Comparison of ENCODE assay signal across 8 mouse cellular contexts in the genomic region with DNA sequence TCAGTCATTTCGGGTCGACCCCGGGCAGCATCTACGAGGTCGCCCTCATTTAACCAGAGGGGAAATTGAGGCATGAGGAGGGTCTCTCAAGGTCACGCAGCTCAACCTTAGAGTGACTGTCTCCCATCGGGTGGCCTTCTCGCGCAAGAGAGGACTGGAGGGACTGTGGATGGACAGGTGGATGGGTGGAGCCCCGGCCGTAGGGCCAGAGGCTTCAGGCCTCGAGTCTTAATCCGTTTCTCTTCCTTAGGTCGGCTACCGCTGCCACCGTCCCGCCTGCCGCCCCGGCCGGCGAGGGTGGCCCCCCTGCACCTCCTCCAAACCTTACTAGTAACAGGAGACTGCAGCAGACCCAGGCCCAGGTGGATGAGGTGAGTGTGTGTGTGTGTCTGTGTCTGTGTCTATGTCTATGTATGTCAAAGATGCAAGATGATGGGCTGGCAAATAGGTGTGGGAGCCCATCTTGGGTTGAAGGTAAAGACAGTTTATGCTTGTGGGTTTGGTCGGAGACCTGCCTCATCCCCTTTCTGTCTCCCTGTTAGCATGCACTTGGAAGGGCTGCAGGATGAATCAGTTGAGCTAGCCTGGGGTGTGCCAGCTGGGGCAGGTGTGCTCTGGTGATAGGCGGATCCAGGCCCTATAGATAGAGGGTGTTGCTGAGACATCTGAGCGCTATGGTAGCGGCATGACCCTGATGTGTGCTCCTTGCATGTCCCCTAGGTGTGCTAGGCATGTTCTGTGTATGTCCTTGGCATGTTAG. TPM values are rescaled to one million over a fixed set of nuclear protein-coding genes. Genes with fewer than 3 reads are reported as not detected.
DNase-seq lines count a peak whose midpoint lies in the region; ATAC-seq and TF ChIP-seq lines count a peak whose summit lies in the region.

No protein-coding gene starts in this region.

- peak overlapping the region; percentile 100 for H3K27ac ChIP-seq in heart, embryonic 10.5 days
- peak overlapping the region; percentile 89 for H3K27ac ChIP-seq in embryonic facial prominence, embryonic 12.5 days
- H3K27ac ChIP-seq in hindbrain, postnatal 0 days, result peak overlapping the region; percentile 99
- peak overlapping the region; percentile 96 for H3K27ac ChIP-seq in midbrain, embryonic 12.5 days (replicated peaks)

- peaks cover 18% of the 10 kb centered on the region for H3K79me3 ChIP-seq in C2C12 (ENCODE audit: low read depth)

- H3ac ChIP-seq in C2C12 (ENCODE audit: control insufficient read depth, insufficient read length, low read depth), result peak overlapping the region; percentile 95

- intact Hi-C loops in left cerebral cortex, postnatal 25 days (cut with DNase I), result loop anchor here (5.0 kb wide), 1 partner anchor 33 kb away; a partner anchor contains a TSS

- ATAC-seq in embryonic facial prominence, embryonic 12.5 days (ENCODE audit: insufficient number of reproducible peaks, insufficient read depth, low FRiP score, low TSS enrichment), result peak; percentile 26
- ATAC-seq in hindbrain, postnatal 0 days, result 0 out of 2 replicates have a peak, but pooled peaks have one; percentile 2
- peak; percentile 42; the same call in 1 of the 2 replicates for ATAC-seq in midbrain, embryonic 12.5 days (ENCODE audit: low FRiP score, low read depth)

- WGBS in heart, embryonic 10.5 days, result 9% methylated on average over 25 of the region's 25 CpGs
- 12% methylated on average over 25 of the region's 25 CpGs for WGBS in embryonic facial prominence, embryonic 12.5 days
- 10% methylated on average over 25 of the region's 25 CpGs for WGBS in hindbrain, postnatal 0 days
- WGBS in midbrain, embryonic 12.5 days, result 11% methylated on average over 25 of the region's 25 CpGs

- peaks cover 38% of the 10 kb centered on the region for H3K36me3 ChIP-seq in heart, embryonic 10.5 days
- H3K36me3 ChIP-seq in C2C12 (ENCODE audit: control insufficient read depth, insufficient read depth), result peaks cover 22% of the 10 kb centered on the region
- H3K36me3 ChIP-seq in embryonic facial prominence, embryonic 12.5 days, result peaks cover 20% of the 10 kb centered on the region
- peaks cover 6% of the 10 kb centered on the region; the same call in 1 of the 2 replicates for H3K36me3 ChIP-seq in hindbrain, postnatal 0 days (ENCODE audit: insufficient read depth, low read length)
- H3K36me3 ChIP-seq in midbrain, embryonic 12.5 days, result peaks cover 29% of the 10 kb centered on the region

- no peak for TF ChIP-seq CTCF in C2C12 (IDR thresholded peaks at IDR 0.05; ENCODE audit: control insufficient read depth, insufficient read depth, insufficient read length)
- TF ChIP-seq CTCF in hindbrain, postnatal 0 days (IDR thresholded peaks at IDR 0.05; ENCODE audit: low read depth), result 0 out of 2 replicates have a peak, but pooled peaks have one; percentile 5

- DNase-seq in heart, embryonic 10.5 days (ENCODE audit: low spot score), result no peak
- DNase-seq in heart, adult 18-20 months, result no peak
- DNase-seq in hindbrain, postnatal 0 days (ENCODE audit: low spot score), result no peak
- DNase-seq in left cerebral cortex, postnatal 25 days (ENCODE audit: low spot score in 2 of 2), result no peak
- DNase-seq in gastrocnemius, postnatal 10 days, result no peak

- H3K9me3 ChIP-seq in heart, embryonic 10.5 days, result no peaks in the 10 kb centered on the region
- H3K9me3 ChIP-seq in embryonic facial prominence, embryonic 12.5 days, result no peaks in the 10 kb centered on the region
- no peaks in the 10 kb centered on the region for H3K9me3 ChIP-seq in hindbrain, postnatal 0 days (ENCODE audit: low read length)
- no peaks in the 10 kb centered on the region for H3K9me3 ChIP-seq in midbrain, embryonic 12.5 days

- H3K9ac ChIP-seq in embryonic facial prominence, embryonic 12.5 days, result peak overlapping the region; percentile 98
- peak overlapping the region; percentile 100 for H3K9ac ChIP-seq in hindbrain, postnatal 0 days (replicated peaks; ENCODE audit: low read length)
- H3K9ac ChIP-seq in midbrain, embryonic 12.5 days (replicated peaks), result peak overlapping the region; percentile 99

- peaks cover 36% of the 10 kb centered on the region for H3K79me2 ChIP-seq in C2C12 (ENCODE audit: control insufficient read depth, insufficient read depth)

- H3K4me3 ChIP-seq in heart, embryonic 10.5 days, result peak overlapping the region; percentile 98
- H3K4me3 ChIP-seq in C2C12 (ENCODE audit: insufficient read depth, poor library complexity, severe bottlenecking), result peak overlapping the region; percentile 97
- peak overlapping the region; percentile 77 for H3K4me3 ChIP-seq in embryonic facial prominence, embryonic 12.5 days
- peak overlapping the region; percentile 99 for H3K4me3 ChIP-seq in hindbrain, postnatal 0 days (ENCODE audit: low read length)
- H3K4me3 ChIP-seq in midbrain, embryonic 12.5 days, result peak overlapping the region; percentile 99

- H3K4me2 ChIP-seq in embryonic facial prominence, embryonic 12.5 days (replicated peaks), result peak overlapping the region; percentile 87
- peak overlapping the region; percentile 97 for H3K4me2 ChIP-seq in hindbrain, postnatal 0 days (ENCODE audit: low read depth, low read length)
- H3K4me2 ChIP-seq in midbrain, embryonic 12.5 days (replicated peaks), result peak overlapping the region; percentile 83

- H3K4me1 ChIP-seq in heart, embryonic 10.5 days, result peaks cover 62% of the 10 kb centered on the region
- H3K4me1 ChIP-seq in embryonic facial prominence, embryonic 12.5 days, result peaks cover 23% of the 10 kb centered on the region
- peaks cover 13% of the 10 kb centered on the region for H3K4me1 ChIP-seq in hindbrain, postnatal 0 days (ENCODE audit: insufficient read depth, low read length)
- peaks cover 34% of the 10 kb centered on the region for H3K4me1 ChIP-seq in midbrain, embryonic 12.5 days

- H3K27me3 ChIP-seq in heart, embryonic 10.5 days (ENCODE audit: insufficient read depth, poor library complexity, severe bottlenecking), result no peaks in the 10 kb centered on the region
- H3K27me3 ChIP-seq in C2C12 (ENCODE audit: control insufficient read depth, insufficient read depth, insufficient read length), result no peaks in the 10 kb centered on the region
- H3K27me3 ChIP-seq in embryonic facial prominence, embryonic 12.5 days, result no peaks in the 10 kb centered on the region
- H3K27me3 ChIP-seq in hindbrain, postnatal 0 days (ENCODE audit: insufficient read depth, low read length), result no peaks in the 10 kb centered on the region
- no peaks in the 10 kb centered on the region for H3K27me3 ChIP-seq in midbrain, embryonic 12.5 days

RNA-seq across cellular contexts. Expression of a gene that starts 0.7 kb away (rescaled TPM):
- 85.8 and 93.0 TPM in 2 replicates for polyA plus RNA-seq in heart, embryonic 10.5 days (2016; fragmentation: Nextera tagmentation; extraction: Ambion mirVana)
- 10 to 100 TPM; 53.9 to 55.4 TPM for total RNA-seq in heart, adult 18-20 months (2021)
- polyA plus RNA-seq in C2C12 (2012; fragmentation: generic; extraction: Trizol), result 20.9 TPM
- 84.3 and 85.0 TPM in 2 replicates for polyA plus RNA-seq in embryonic facial prominence, embryonic 12.5 days (2016; fragmentation: Nextera tagmentation; extraction: Ambion mirVana)
- 146 and 148 TPM in 2 replicates for total RNA-seq in hindbrain, postnatal 0 days (2014; rRNA removed)
- polyA plus RNA-seq in hindbrain, postnatal 0 days (2015; fragmentation: Nextera tagmentation; extraction: Ambion mirVana), result 417 and 489 TPM in 2 replicates
- polyA plus RNA-seq in midbrain, embryonic 12.5 days (2016; fragmentation: Nextera tagmentation; extraction: Ambion mirVana), result 123 and 131 TPM in 2 replicates
- 1,000 to 10,000 TPM; 1,099 to 1,151 TPM for total RNA-seq in left cerebral cortex, postnatal 25 days (2021)
- 10 to 100 TPM; 52.4 to 55.8 TPM for total RNA-seq in gastrocnemius, postnatal 10 days (2021)

RNA-seq across cellular contexts. Expression of a gene that starts 6.0 kb away (rescaled TPM):
- 8.0 and 8.8 TPM in 2 replicates for polyA plus RNA-seq in heart, embryonic 10.5 days (2016; fragmentation: Nextera tagmentation; extraction: Ambion mirVana)
- total RNA-seq in heart, adult 18-20 months (2021), result 10 to 100 TPM; 38.8 to 48.5 TPM
- 4.5 TPM for polyA plus RNA-seq in C2C12 (2012; fragmentation: generic; extraction: Trizol)
- polyA plus RNA-seq in embryonic facial prominence, embryonic 12.5 days (2016; fragmentation: Nextera tagmentation; extraction: Ambion mirVana), result 11.4 and 11.5 TPM in 2 replicates
- total RNA-seq in hindbrain, postnatal 0 days (2014; rRNA removed), result 24.4 and 27.1 TPM in 2 replicates
- polyA plus RNA-seq in hindbrain, postnatal 0 days (2015; fragmentation: Nextera tagmentation; extraction: Ambion mirVana), result 11.9 and 15.9 TPM in 2 replicates
- 9.8 and 10.9 TPM in 2 replicates for polyA plus RNA-seq in midbrain, embryonic 12.5 days (2016; fragmentation: Nextera tagmentation; extraction: Ambion mirVana)
- 100 to 1,000 TPM in 1 of 2 experiments, 10 to 100 TPM in 1; 98.9 to 108 TPM for total RNA-seq in left cerebral cortex, postnatal 25 days (2021)
- total RNA-seq in gastrocnemius, postnatal 10 days (2021), result 10 to 100 TPM; 17.5 to 78.6 TPM

RNA-seq across cellular contexts. Expression of a gene that starts 18.4 kb away (rescaled TPM):
- 29.1 and 30.4 TPM in 2 replicates for polyA plus RNA-seq in heart, embryonic 10.5 days (2016; fragmentation: Nextera tagmentation; extraction: Ambion mirVana)
- total RNA-seq in heart, adult 18-20 months (2021), result 1 to 10 TPM; 5.3 to 7.0 TPM
- polyA plus RNA-seq in C2C12 (2012; fragmentation: generic; extraction: Trizol), result 41.9 TPM
- polyA plus RNA-seq in embryonic facial prominence, embryonic 12.5 days (2016; fragmentation: Nextera tagmentation; extraction: Ambion mirVana), result 36.8 and 43.5 TPM in 2 replicates
- 68.9 and 135 TPM in 2 replicates for total RNA-seq in hindbrain, postnatal 0 days (2014; rRNA removed)
- 28.6 and 34.1 TPM in 2 replicates for polyA plus RNA-seq in hindbrain, postnatal 0 days (2015; fragmentation: Nextera tagmentation; extraction: Ambion mirVana)
- polyA plus RNA-seq in midbrain, embryonic 12.5 days (2016; fragmentation: Nextera tagmentation; extraction: Ambion mirVana), result 45.1 and 48.3 TPM in 2 replicates
- total RNA-seq in left cerebral cortex, postnatal 25 days (2021), result 10 to 100 TPM; 16.9 to 18.2 TPM
- 1 to 10 TPM; 4.3 to 5.2 TPM for total RNA-seq in gastrocnemius, postnatal 10 days (2021)

RNA-seq across cellular contexts. Expression of a gene that starts 29.5 kb away (rescaled TPM):
- polyA plus RNA-seq in heart, embryonic 10.5 days (2016; fragmentation: Nextera tagmentation; extraction: Ambion mirVana), result 8.2 and 9.0 TPM in 2 replicates
- 10 to 100 TPM; 16.7 to 19.3 TPM for total RNA-seq in heart, adult 18-20 months (2021)
- polyA plus RNA-seq in C2C12 (2012; fragmentation: generic; extraction: Trizol), result 14.3 TPM
- polyA plus RNA-seq in embryonic facial prominence, embryonic 12.5 days (2016; fragmentation: Nextera tagmentation; extraction: Ambion mirVana), result 12.3 and 12.6 TPM in 2 replicates
- total RNA-seq in hindbrain, postnatal 0 days (2014; rRNA removed), result 25.4 and 40.8 TPM in 2 replicates
- polyA plus RNA-seq in hindbrain, postnatal 0 days (2015; fragmentation: Nextera tagmentation; extraction: Ambion mirVana), result 21.3 and 21.9 TPM in 2 replicates
- polyA plus RNA-seq in midbrain, embryonic 12.5 days (2016; fragmentation: Nextera tagmentation; extraction: Ambion mirVana), result 13.3 and 16.3 TPM in 2 replicates
- total RNA-seq in left cerebral cortex, postnatal 25 days (2021), result 10 to 100 TPM; 29.1 to 29.5 TPM
- total RNA-seq in gastrocnemius, postnatal 10 days (2021), result 10 to 100 TPM; 12.6 to 13.9 TPM

RNA-seq across cellular contexts. Expression of a gene that starts 31.2 kb away (rescaled TPM):
- 0.60 and 0.63 TPM in 2 replicates for polyA plus RNA-seq in heart, embryonic 10.5 days (2016; fragmentation: Nextera tagmentation; extraction: Ambion mirVana)
- total RNA-seq in heart, adult 18-20 months (2021), result under 1 TPM in 1 of 2 experiments, not detected in 1; 0.15 TPM
- polyA plus RNA-seq in C2C12 (2012; fragmentation: generic; extraction: Trizol), result 0.06 TPM
- polyA plus RNA-seq in embryonic facial prominence, embryonic 12.5 days (2016; fragmentation: Nextera tagmentation; extraction: Ambion mirVana), result 0.65 and 0.73 TPM in 2 replicates
- total RNA-seq in hindbrain, postnatal 0 days (2014; rRNA removed), result 1.4 and 2.5 TPM in 2 replicates
- 1.3 and 1.9 TPM in 2 replicates for polyA plus RNA-seq in hindbrain, postnatal 0 days (2015; fragmentation: Nextera tagmentation; extraction: Ambion mirVana)
- 0.21 and 0.38 TPM in 2 replicates for polyA plus RNA-seq in midbrain, embryonic 12.5 days (2016; fragmentation: Nextera tagmentation; extraction: Ambion mirVana)
- under 1 TPM; 0.39 to 0.48 TPM for total RNA-seq in left cerebral cortex, postnatal 25 days (2021)
- total RNA-seq in gastrocnemius, postnatal 10 days (2021), result not detected
